Mouse (Mus musculus) olfactory bulb, adult 2 months (tissue): Measurements from ENCODE around the gene Sema7a. TPM values are rescaled to one million over a fixed set of nuclear protein-coding genes. Genes with fewer than 3 reads are reported as not detected.
A peak's percentile ranks its signal among the peaks of the same experiment; 100 is the strongest.

Source experiments
- H3K27ac ChIP-seq: fragments of 200-500 bp; 2 replicates; pipeline ENCODE4 v1.5.1; 2012; ENCODE audit warnings: low read depth, low read length; ENCODE audit not compliant: insufficient read depth
- H3K4me1 ChIP-seq: fragments of 200-500 bp; 2 replicates; pipeline ENCODE4 v1.6.1; 2012; ENCODE audit warnings: low read length; ENCODE audit not compliant: control insufficient read depth, insufficient read depth
- H3K4me3 ChIP-seq: fragments of 200-500 bp; 2 replicates; pipeline ENCODE4 v1.5.1; 2012; ENCODE audit warnings: mild to moderate bottlenecking, low read depth, low read length, moderate library complexity; ENCODE audit not compliant: insufficient read depth
- CTCF ChIP-seq: fragments of 200-500 bp; IDR thresholded peaks from 2 replicates; pipeline ENCODE4 v1.5.1; 2012; ENCODE audit warnings: low read depth, mild to moderate bottlenecking, low read length, moderate library complexity; ENCODE audit not compliant: insufficient read depth
- POLR2A ChIP-seq: fragments of 200-500 bp; IDR thresholded peaks from 2 replicates; pipeline ENCODE4 v1.6.1; 2012; ENCODE audit warnings: mild to moderate bottlenecking, low read depth, low read length, moderate library complexity; ENCODE audit not compliant: insufficient read depth
- WGBS: fragments of 180-500 bp; shearing (Covaris S2); methylation state at CpG from one replicate; pipeline ENCODE4 v1.1.7; 2018; 5-methylcytosine and 5-hydroxymethylcytosine counted together
- polyA plus RNA-seq: library from polyadenylated mRNA; stranded (reverse); fragments of >200 nt; gene quantifications from 2 replicates; pipeline ENCODE4 v1.2.4, GENCODE M21; 2012; ENCODE audit warnings: low replicate concordance; ENCODE audit not compliant: missing spikeins, insufficient read depth, insufficient read length

Sema7a gene
- polyA plus RNA-seq, 1 experiment, result not detected

DNA sequence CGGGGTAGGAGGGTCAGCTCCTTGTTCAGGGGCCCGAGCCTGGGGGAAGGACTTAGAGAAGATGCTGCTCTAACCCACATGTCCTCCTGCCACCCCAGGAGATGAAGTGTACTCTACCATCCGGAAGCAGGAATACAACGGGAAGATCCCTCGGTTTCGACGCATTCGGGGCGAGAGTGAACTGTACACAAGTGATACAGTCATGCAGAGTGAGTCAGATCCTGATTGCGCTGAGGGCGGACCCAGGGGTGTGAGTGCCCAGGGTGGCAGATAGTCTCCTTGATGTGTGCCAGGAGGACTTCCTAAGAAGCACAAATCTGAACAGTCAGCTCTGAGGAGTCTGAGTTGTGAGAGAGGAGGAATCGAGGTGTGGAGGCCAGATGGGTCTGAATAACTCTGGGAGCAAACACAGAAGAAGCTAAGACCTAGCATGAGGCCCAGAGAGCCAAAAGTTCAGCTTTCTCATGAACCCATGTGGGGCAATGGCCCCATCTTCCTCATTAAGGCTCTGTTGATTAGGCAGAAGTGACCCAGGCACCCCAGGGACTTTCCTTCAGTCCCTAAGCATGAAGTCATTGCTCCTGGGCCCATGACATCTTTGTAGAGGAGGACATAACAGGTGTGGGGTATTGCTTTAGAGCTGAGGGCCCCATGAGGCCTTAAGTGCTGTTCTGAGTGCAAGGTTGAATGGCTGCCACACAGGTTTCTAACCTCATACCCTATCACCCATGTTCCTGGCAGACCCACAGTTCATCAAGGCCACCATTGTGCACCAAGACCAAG is 15.2 kb downstream of the Sema7a start:
- H3K4me3 ChIP-seq, result no peak overlapping the region
- no peak overlapping the region for H3K27ac ChIP-seq
- TF ChIP-seq CTCF (no peak), POLR2A (no peak)
- WGBS, result 60% methylated on average over 12 of the region's 12 CpGs
- H3K4me1 ChIP-seq, result peaks cover 40% of the 10 kb centered on the region

DNA sequence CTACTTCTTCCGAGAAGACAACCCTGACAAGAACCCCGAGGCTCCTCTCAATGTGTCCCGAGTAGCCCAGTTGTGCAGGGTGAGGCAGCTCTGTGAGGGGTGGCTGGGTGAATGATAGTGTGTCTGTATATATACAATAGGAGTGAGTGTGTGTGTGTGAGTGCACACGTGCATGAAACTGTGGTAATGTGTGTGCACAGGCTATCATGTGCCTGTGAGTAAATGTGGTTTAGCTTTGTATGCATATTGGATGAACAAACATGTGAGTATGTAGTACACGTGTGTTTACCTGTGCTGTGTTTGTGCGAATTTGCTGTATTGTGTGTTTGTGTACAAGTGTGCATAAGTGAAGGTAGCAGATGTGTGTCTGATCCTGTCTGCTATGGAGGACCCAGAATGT is 15.9 kb downstream of the Sema7a start:
- WGBS, result 87% methylated on average over 6 of the region's 6 CpGs
- no peak for TF ChIP-seq CTCF
- no peak for TF ChIP-seq POLR2A
- no peak overlapping the region for H3K4me3 ChIP-seq
- H3K27ac ChIP-seq, result no peak overlapping the region
- H3K4me1 ChIP-seq, result peaks cover 33% of the 10 kb centered on the region

DNA sequence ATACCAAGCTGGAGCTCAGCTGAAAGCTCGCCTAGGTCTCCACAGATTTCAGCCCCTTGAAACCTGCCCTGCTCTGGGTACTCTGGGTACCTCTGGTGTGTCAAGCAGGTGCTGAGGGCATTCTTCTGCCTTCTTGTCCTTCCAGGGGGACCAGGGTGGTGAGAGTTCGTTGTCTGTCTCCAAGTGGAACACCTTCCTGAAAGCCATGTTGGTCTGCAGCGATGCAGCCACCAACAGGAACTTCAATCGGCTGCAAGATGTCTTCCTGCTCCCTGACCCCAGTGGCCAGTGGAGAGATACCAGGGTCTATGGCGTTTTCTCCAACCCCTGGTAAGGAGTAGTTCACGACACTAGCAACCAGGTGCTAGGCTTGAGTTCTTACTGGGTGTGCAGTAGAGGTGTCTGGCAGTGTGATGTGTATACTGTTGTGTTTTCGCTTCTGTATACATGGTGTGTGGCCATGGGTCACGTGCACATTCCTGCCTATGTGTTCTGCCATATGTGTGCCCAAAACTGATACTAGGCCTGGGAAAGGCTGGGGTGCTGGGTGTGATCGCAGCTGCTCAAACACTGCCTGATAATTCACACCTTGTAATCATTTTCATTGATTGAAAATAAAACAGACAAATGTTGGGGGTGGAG is 16.4 kb downstream of the Sema7a start:
- H3K4me1 ChIP-seq, result peaks cover 30% of the 10 kb centered on the region
- 86% methylated on average over 9 of the region's 9 CpGs for WGBS
- TF ChIP-seq CTCF (no peak), POLR2A (no peak)
- no peak overlapping the region for H3K27ac ChIP-seq
- H3K4me3 ChIP-seq, result no peak overlapping the region

DNA sequence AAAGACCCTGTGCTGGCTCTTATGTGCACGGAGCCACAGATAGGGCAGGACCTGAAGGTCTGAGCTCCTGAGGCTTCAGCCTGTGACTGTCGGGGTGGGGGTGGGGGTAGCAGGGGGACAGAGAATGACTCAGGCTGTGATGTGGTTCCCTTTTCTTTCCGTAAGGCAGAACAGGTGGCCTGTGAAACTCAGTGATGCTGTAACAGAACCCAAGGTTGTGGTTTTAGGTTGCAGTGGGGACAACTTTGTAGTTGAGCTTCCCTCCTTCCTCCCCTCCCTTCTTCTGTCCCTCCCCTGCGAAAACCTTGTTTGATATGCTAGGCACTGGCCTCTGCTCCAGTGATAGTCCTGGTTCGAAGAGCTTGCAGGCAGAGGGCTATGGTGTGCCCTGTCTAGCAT is 16.9 kb downstream of the Sema7a start:
- TF ChIP-seq POLR2A (no peak), CTCF (no peak)
- 74% methylated on average over 5 of the region's 5 CpGs for WGBS
- H3K4me3 ChIP-seq, result no peak overlapping the region

DNA sequence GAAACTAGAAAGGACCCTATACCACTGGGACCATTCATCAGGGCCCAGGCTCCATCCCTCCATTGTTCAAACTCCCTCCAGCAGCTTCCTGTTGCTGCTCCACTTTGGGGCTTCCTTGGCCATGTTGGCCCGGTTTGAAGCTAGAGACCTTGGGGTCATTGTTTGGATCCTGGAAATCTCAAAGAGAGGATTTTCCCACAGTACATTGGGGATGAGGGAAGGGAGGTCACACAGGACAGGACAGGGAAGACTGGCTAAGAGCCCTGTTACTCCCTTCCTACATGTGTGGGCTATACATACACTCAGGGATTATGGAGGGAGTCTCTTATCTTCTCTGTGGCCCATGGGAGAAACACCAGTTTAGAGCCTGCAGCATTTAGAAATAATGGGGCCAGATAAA is 18.7 kb downstream of the Sema7a start:
- Histone ChIP-seq H3K4me1 (peaks cover 16% of the 10 kb centered on the region), H3K27ac (no peak overlapping the region), H3K4me3 (no peak overlapping the region)
- TF ChIP-seq POLR2A, result no peak
- TF ChIP-seq CTCF, result no peak
- WGBS, result 66% methylated on average over 1 of the region's 1 CpGs

More for the DNA sequence above, 16.9 kb downstream of the Sema7a start:
- Histone ChIP-seq H3K27ac (peak overlapping the region; percentile 12; the same call in 1 of the 2 replicates), H3K4me1 (peaks cover 25% of the 10 kb centered on the region)

DNA sequence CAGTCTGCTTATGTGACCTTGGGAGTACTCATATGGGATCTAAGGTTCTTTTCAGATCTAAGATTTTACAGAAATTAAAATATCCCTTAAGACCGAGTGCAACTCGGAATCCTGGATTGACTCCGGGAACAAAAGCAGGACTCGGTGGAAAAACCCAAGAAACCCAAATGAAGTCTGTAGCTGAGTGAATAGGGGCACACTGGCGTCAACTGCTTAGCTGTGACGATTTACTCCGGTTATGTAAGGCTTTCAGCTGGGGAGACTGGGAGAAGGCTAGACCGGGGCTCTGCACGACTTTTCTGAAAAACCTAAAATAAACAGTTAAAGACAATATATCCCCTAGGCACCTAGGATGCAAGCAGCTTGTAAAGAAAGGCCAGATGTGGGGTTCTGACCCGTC is 19.5 kb downstream of the Sema7a start:
- Histone ChIP-seq H3K27ac (no peak overlapping the region), H3K4me1 (peaks cover 12% of the 10 kb centered on the region), H3K4me3 (no peak overlapping the region)
- 79% methylated on average over 10 of the region's 10 CpGs for WGBS
- no peak for TF ChIP-seq CTCF

DNA sequence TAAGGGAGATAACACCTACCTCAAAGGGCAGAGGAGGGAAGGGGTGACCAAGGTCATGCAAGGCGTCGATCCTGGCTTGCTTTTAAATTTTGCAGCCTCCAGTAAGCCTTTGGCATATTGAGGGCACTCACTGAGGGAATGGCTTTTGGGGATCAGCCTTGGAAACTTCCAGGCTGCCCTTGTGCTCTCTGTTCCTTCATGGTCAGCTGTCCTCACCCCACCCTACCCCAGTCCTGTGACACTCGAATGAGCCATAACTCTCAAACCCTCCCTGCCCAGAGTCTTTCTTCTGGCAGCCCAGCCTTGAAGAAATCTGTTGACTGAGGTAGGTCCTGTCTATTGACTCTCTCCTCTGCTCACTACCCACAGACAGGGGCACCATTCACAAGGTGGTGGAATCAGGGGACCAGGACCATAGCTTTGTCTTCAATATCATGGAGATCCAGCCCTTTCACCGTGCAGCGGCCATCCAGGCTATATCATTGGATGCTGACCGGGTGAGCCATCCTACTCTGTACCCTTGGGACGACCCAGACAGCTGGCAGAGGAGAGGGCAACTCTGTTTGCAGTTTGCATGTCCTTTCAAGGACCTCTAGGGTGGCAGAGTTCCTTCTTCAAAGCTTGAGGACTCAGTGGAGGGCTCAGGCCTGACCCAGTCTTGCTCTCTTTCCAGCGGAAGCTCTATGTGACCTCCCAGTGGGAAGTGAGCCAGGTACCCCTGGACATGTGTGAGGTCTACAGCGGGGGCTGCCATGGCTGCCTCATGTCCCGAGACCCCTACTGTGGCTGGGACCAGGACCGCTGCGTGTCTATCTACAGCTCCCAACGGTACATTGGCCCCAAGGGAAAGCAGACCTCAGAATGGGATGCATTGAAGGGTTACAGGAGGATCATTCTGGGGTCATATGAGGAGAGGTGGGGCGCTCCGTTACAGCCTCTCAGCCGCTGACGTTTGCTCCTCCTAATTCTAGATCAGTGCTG is 20.3 kb downstream of the Sema7a start:
- WGBS, result 89% methylated on average over 17 of the region's 17 CpGs
- TF ChIP-seq CTCF, result no peak
- TF ChIP-seq POLR2A, result no peak
- H3K4me1 ChIP-seq, result peaks cover 6% of the 10 kb centered on the region; the same call in 1 of the 2 replicates
- H3K27ac ChIP-seq, result no peak overlapping the region
- no peak overlapping the region for H3K4me3 ChIP-seq

DNA sequence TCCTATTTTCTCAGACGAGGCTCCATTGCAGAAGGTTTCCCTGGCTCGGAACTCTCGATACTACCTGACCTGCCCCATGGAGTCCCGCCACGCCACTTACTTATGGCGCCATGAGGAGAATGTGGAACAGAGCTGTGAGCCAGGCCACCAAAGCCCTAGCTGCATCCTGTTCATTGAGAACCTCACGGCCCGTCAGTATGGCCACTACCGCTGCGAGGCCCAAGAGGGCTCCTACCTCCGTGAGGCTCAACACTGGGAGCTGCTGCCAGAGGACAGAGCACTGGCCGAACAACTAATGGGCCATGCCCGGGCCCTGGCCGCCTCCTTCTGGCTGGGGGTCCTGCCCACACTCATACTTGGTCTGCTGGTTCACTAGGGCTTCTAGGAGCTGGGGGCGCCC is 21.3 kb downstream of the Sema7a start:
- WGBS, result 87% methylated on average over 15 of the region's 15 CpGs
- H3K4me1 ChIP-seq, result peaks cover 3% of the 10 kb centered on the region; the same call in 1 of the 2 replicates
- TF ChIP-seq CTCF (no peak), POLR2A (no peak)
- H3K27ac ChIP-seq, result no peak overlapping the region
- no peak overlapping the region for H3K4me3 ChIP-seq
